Mouse (Mus musculus) MEL (cell line): ENCODE measurements around the gene Orm2.
A peak's percentile ranks its signal among the peaks of the same experiment; 100 is the strongest.

ENCODE experiments used
- CTCF ChIP-seq, 3 experiments: IDR thresholded peaks in 2 of 3; conservative IDR thresholded peaks in 1 of 3; 2 replicates each; pipeline ENCODE4 v1.5.1; 2011 to 2012; ENCODE audit warnings: low read length in 3 of 3, low read depth in 2 of 3, mild to moderate bottlenecking in 2 of 3, improper control_type of control experiment in 1 of 3, inconsistent platforms in 1 of 3, mixed read lengths in 1 of 3, moderate library complexity in 1 of 3; ENCODE audit not compliant: control insufficient read depth in 1 of 3, insufficient read depth in 1 of 3, poor library complexity in 1 of 3, severe bottlenecking in 1 of 3
- ELF1 ChIP-seq: IDR thresholded peaks from 2 replicates; pipeline ENCODE4 v1.6.1; 2014; ENCODE audit warnings: low read depth, mild to moderate bottlenecking, inconsistent platforms, low read length, improper control_type of control experiment, moderate library complexity
- EP300 ChIP-seq, 2 experiments: IDR thresholded peaks; 2 replicates each; pipeline ENCODE4 v1.6.1; 2011; ENCODE audit warnings: improper control_type of control experiment in 2 of 2, low read length in 2 of 2, low read depth in 1 of 2, mild to moderate bottlenecking in 1 of 2
- ETS1 ChIP-seq: IDR thresholded peaks from 2 replicates; pipeline ENCODE4 v1.6.1; 2012; ENCODE audit warnings: low read depth, mild to moderate bottlenecking, inconsistent platforms, low read length, improper control_type of control experiment, moderate library complexity
- JUND ChIP-seq: IDR thresholded peaks from 2 replicates; pipeline ENCODE4 v1.6.1; 2011; ENCODE audit warnings: low read depth, mild to moderate bottlenecking, improper control_type of control experiment, low read length
- MAFK ChIP-seq: IDR thresholded peaks from 2 replicates; pipeline ENCODE4 v1.6.1; 2011; ENCODE audit warnings: low read depth, mild to moderate bottlenecking, low read length, improper control_type of control experiment, borderline replicate concordance
- POLR2A ChIP-seq, 2 experiments: IDR thresholded peaks; 2 replicates each; pipeline ENCODE4 v1.6.1; 2011 to 2012; ENCODE audit warnings: low read length in 2 of 2, mild to moderate bottlenecking in 2 of 2, control low read depth in 1 of 2, improper control_type of control experiment in 1 of 2, low read depth in 1 of 2, moderate library complexity in 1 of 2; ENCODE audit not compliant: control insufficient read depth in 1 of 2, insufficient read depth in 1 of 2, poor library complexity in 1 of 2
- RCOR1 ChIP-seq: IDR thresholded peaks from 2 replicates; pipeline ENCODE4 v1.6.1; 2012; ENCODE audit warnings: low read depth, mild to moderate bottlenecking, inconsistent platforms, low read length, improper control_type of control experiment
- TAL1 ChIP-seq: IDR thresholded peaks from 2 replicates; pipeline ENCODE4 v1.6.1; 2012; ENCODE audit warnings: mild to moderate bottlenecking, inconsistent platforms, low read length, moderate library complexity, mixed read lengths
- TBP ChIP-seq: IDR thresholded peaks from 2 replicates; pipeline ENCODE4 v1.8.0; 2011; ENCODE audit warnings: low read depth, low read length, improper control_type of control experiment

DNA sequence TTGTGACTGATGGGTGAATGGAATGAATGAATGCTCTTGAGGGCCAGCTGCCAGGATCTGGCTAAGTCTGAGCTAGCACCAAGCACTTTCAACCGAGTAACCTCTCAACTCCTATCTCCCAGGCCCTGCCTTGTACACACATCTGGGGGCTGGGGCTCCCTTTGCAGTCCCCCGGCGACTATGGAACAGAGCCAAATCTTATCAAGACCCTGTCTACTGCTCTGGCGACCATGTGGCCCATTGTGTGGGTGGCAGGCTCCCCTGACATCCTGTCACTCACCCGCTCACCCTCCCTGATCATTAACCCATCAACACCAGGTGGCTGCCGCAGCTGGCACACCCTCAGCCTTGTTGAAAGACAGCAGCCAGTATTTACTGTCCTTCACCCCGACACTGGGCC is 42.8 kb downstream of the Orm2 start:
- TF ChIP-seq EP300 (IDR thresholded peaks at IDR 0.05; ENCODE audit: low read depth in 1 of 2, low read length in 2 of 2) = peak; percentile 53 to 80; a peak in 3 of 4 replicates
- TF ChIP-seq POLR2A (IDR thresholded peaks at IDR 0.05; ENCODE audit: control insufficient read depth in 1 of 2, insufficient read depth in 1 of 2, low read depth in 1 of 2, low read length in 2 of 2, poor library complexity in 1 of 2) = no peak
- no peak for TF ChIP-seq ELF1
- TF ChIP-seq CTCF (IDR thresholded peaks at IDR 0.05 in 2 of 3, conservative IDR thresholded peaks at IDR 0.05 in 1 of 3; ENCODE audit: control insufficient read depth in 1 of 3, insufficient read depth in 1 of 3, low read depth in 2 of 3, low read length in 3 of 3, poor library complexity in 1 of 3, severe bottlenecking in 1 of 3) = no peak
- no peak for TF ChIP-seq RCOR1
- no peak for TF ChIP-seq TBP
- TF ChIP-seq ETS1 = peak; percentile 81
- no peak for TF ChIP-seq MAFK
- TF ChIP-seq JUND = no peak
- peak; percentile 62 for TF ChIP-seq TAL1
